Mouse (Mus musculus) lung, embryonic 15.5 days (tissue): ENCODE measurements around the gene Slc2a8. TPM values are rescaled to one million over a fixed set of nuclear protein-coding genes. Genes with fewer than 3 reads are reported as not detected.

Source experiments
- ATAC-seq: fragments of 200-750 bp; cut with Nextera tagmentation; 2 replicates; pipeline ENCODE4 v1.8.0; 2017; ENCODE audit warnings: moderate number of reproducible peaks, borderline replicate concordance; ENCODE audit not compliant: low FRiP score, low TSS enrichment; ENCODE audit errors: extremely low read depth
- H3K27ac ChIP-seq: fragments of 300-500 bp; sonication (generic); 2 replicates; pipeline ENCODE4 v1.5.1; 2015; ENCODE audit warnings: moderate library complexity, mild to moderate bottlenecking, inconsistent platforms
- H3K27me3 ChIP-seq: fragments of 300-500 bp; sonication (generic); 2 replicates; pipeline ENCODE4 v1.6.1; 2015; ENCODE audit warnings: inconsistent platforms
- H3K36me3 ChIP-seq: fragments of 300-500 bp; sonication (generic); 2 replicates; pipeline ENCODE4 v1.6.1; 2015; ENCODE audit warnings: inconsistent platforms
- H3K4me1 ChIP-seq: fragments of 300-500 bp; sonication (generic); 2 replicates; pipeline ENCODE4 v1.6.1; 2015; ENCODE audit warnings: inconsistent platforms
- H3K4me2 ChIP-seq: fragments of 300-500 bp; sonication (generic); 2 replicates; pipeline ENCODE4 v1.6.1; 2015; ENCODE audit warnings: inconsistent platforms, mild to moderate bottlenecking, moderate library complexity
- H3K4me3 ChIP-seq: fragments of 300-500 bp; sonication (generic); 2 replicates; pipeline ENCODE4 v1.5.1; 2015; ENCODE audit warnings: mild to moderate bottlenecking, inconsistent platforms
- H3K9ac ChIP-seq: fragments of 300-500 bp; sonication (generic); 2 replicates; pipeline ENCODE4 v1.6.1; 2015; ENCODE audit warnings: inconsistent platforms
- H3K9me3 ChIP-seq: fragments of 300-500 bp; sonication (generic); 2 replicates; pipeline ENCODE4 v1.6.1; 2016; ENCODE audit warnings: inconsistent platforms
- WGBS: fragments of 180-500 bp; shearing (Covaris S2); methylation state at CpG from one replicate; pipeline ENCODE4 v1.1.7; 2015; 5-methylcytosine and 5-hydroxymethylcytosine counted together
- polyA plus RNA-seq: library from polyadenylated mRNA; unstranded; fragments of >200 nt; fragmentation: Nextera tagmentation; extraction: Ambion mirVana; gene quantifications from 2 replicates; pipeline ENCODE4 v1.2.1, GENCODE M21; 2015

Slc2a8 gene
- polyA plus RNA-seq, 1 experiment from 2014 or later = 22.5 TPM

GRCm38 (mm10) chr2:32960273-32960672, 21.6 kb downstream of the Slc2a8 start:
- peaks cover 24% of the 10 kb centered on the region for H3K36me3 ChIP-seq
- ATAC-seq = no peak
- 86% methylated on average over 4 of the region's 4 CpGs for WGBS
- H3K4me2 ChIP-seq = peak overlapping the region; percentile 73
- H3K9me3 ChIP-seq = no peaks in the 10 kb centered on the region
- H3K9ac ChIP-seq = peak overlapping the region; percentile 73; the same call in 1 of the 2 replicates
- H3K27ac ChIP-seq = no peak overlapping the region
- peaks cover 35% of the 10 kb centered on the region for H3K4me1 ChIP-seq
- no peaks in the 10 kb centered on the region for H3K27me3 ChIP-seq
- H3K4me3 ChIP-seq = no peak overlapping the region

DNA sequence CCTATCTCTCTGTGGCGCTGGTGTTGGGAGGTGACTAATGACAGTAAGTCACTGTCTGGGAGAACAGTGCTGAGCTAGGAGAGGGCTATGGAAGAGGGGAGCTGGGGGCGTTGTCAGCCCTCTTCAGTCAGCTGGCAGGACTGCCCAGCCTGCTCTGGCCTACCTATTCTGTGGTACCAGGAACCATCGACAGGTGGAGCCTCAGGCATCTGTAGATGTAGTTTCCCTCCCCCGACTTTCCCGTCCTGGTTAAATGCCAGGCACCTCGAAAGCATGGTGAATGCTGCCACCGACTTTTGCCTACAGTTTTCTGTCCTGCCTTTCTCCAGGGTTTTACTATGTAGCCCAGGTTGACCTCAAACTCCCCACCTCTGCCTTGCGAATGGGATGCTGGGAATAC, 24.5 kb downstream of the Slc2a8 start:
- Histone ChIP-seq H3K9me3 (no peaks in the 10 kb centered on the region), H3K36me3 (peaks cover 10% of the 10 kb centered on the region; the same call in 1 of the 2 replicates), H3K27ac (no peak overlapping the region), H3K4me1 (peaks cover 9% of the 10 kb centered on the region), H3K4me3 (no peak overlapping the region), H3K27me3 (no peaks in the 10 kb centered on the region), H3K9ac (no peak overlapping the region), H3K4me2 (no peak overlapping the region)
- no peak for ATAC-seq
- WGBS = 56% methylated on average over 8 of the region's 8 CpGs

- Histone ChIP-seq H3K27ac (no peak overlapping the region), H3K4me1 (no peaks in the 10 kb centered on the region), H3K4me3 (no peak overlapping the region), H3K9me3 (no peaks in the 10 kb centered on the region), H3K36me3 (peaks cover 10% of the 10 kb centered on the region; the same call in 1 of the 2 replicates), H3K4me2 (no peak overlapping the region), H3K27me3 (no peaks in the 10 kb centered on the region), H3K9ac (no peak overlapping the region)
- WGBS = 89% methylated on average over 2 of the region's 2 CpGs
- ATAC-seq = no peak
These were observed 27.3 kb downstream of the Slc2a8 start for GRCm38 (mm10) chr2:32954581-32954980.

GRCm38 (mm10) chr2:32947454-32947853, 34.4 kb downstream of the Slc2a8 start:
- WGBS = 82% methylated on average over 11 of the region's 11 CpGs
- Histone ChIP-seq H3K9me3 (no peaks in the 10 kb centered on the region), H3K4me3 (no peak overlapping the region), H3K9ac (no peak overlapping the region), H3K36me3 (0 out of 2 replicates have a peak, but pooled peaks cover 7% of the 10 kb centered on the region), H3K27ac (no peak overlapping the region), H3K27me3 (no peaks in the 10 kb centered on the region), H3K4me2 (no peak overlapping the region), H3K4me1 (no peaks in the 10 kb centered on the region)
- no peak for ATAC-seq

- Histone ChIP-seq H3K4me2 (no peak overlapping the region), H3K9ac (no peak overlapping the region), H3K4me3 (no peak overlapping the region), H3K27ac (no peak overlapping the region), H3K4me1 (no peaks in the 10 kb centered on the region), H3K27me3 (no peaks in the 10 kb centered on the region), H3K36me3 (peaks cover 21% of the 10 kb centered on the region), H3K9me3 (no peaks in the 10 kb centered on the region)
- ATAC-seq = no peak
- 92% methylated on average over 4 of the region's 4 CpGs for whole genome bisulfite sequencing
These were observed 41.4 kb downstream of the Slc2a8 start for GRCm38 (mm10) chr2:32940483-32940882.

DNA sequence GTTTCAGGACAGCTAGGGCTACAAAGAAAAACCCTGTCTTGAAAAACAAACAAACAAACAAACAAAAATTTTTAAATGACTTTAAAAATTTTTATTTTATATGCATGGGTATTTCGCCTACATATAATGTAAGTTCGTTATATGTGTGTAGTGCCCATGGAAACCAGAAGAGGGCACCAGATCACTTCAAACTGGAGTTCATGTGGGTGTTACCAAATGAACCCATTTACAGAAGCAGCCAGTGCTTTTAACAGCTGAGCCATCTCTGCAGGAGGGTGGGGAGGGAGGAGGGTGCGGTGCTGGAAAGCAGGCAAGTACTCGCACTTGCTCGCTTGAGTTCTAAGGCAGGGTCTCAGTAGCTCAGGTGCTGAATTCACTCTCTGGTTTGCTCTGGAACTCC, 42.5 kb downstream of the Slc2a8 start:
- 68% methylated on average over 5 of the region's 5 CpGs for WGBS
- H3K36me3 ChIP-seq = peaks cover 15% of the 10 kb centered on the region
- ATAC-seq = no peak
- no peak overlapping the region for H3K4me2 ChIP-seq
- no peak overlapping the region for H3K4me3 ChIP-seq
- H3K4me1 ChIP-seq = no peaks in the 10 kb centered on the region
- H3K9me3 ChIP-seq = no peaks in the 10 kb centered on the region
- H3K27ac ChIP-seq = no peak overlapping the region
- no peaks in the 10 kb centered on the region for H3K27me3 ChIP-seq
- no peak overlapping the region for H3K9ac ChIP-seq

DNA sequence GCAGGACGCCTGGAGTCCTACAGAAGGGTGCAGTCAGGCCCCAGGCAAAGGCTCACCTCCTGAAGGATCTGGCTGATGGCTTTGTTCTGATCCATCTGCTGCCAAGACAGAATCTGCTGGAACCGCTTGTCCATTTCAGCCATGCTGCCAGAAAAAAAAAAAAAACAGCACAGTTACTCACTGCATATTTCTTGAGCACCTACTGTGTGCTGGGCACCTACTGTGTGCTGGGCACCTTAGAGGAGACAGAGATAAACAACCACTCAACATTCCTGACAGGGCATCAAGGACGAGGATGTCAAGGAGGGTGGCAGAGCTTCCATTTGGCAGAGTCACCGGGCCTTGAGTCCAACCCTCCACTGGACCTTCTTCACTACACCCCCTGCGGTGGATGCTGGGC, 43.1 kb downstream of the Slc2a8 start:
- Histone ChIP-seq H3K4me2 (no peak overlapping the region), H3K4me3 (no peak overlapping the region), H3K9ac (no peak overlapping the region), H3K9me3 (no peaks in the 10 kb centered on the region), H3K27ac (no peak overlapping the region), H3K27me3 (no peaks in the 10 kb centered on the region), H3K4me1 (no peaks in the 10 kb centered on the region), H3K36me3 (peaks cover 14% of the 10 kb centered on the region)
- ATAC-seq = no peak
- 89% methylated on average over 5 of the region's 5 CpGs for WGBS

GRCm38 (mm10) chr2:32931730-32932129, 50.2 kb downstream of the Slc2a8 start:
- Histone ChIP-seq H3K9ac (no peak overlapping the region), H3K36me3 (0 out of 2 replicates have a peak, but pooled peaks cover 5% of the 10 kb centered on the region), H3K4me2 (no peak overlapping the region), H3K27ac (no peak overlapping the region), H3K4me3 (no peak overlapping the region), H3K4me1 (peaks cover 22% of the 10 kb centered on the region), H3K27me3 (no peaks in the 10 kb centered on the region), H3K9me3 (no peaks in the 10 kb centered on the region)
- 77% methylated on average over 7 of the region's 7 CpGs for WGBS
- no peak for ATAC-seq

GRCm38 (mm10) chr2:32928947-32929829, 52.7 kb downstream of the Slc2a8 start:
- no peak overlapping the region; the same call in 1 of the 2 replicates for H3K9ac ChIP-seq
- H3K4me1 ChIP-seq = peaks cover 27% of the 10 kb centered on the region
- no peaks in the 10 kb centered on the region for H3K9me3 ChIP-seq
- H3K36me3 ChIP-seq = peaks cover 14% of the 10 kb centered on the region
- H3K27ac ChIP-seq = 0 out of 2 replicates have a peak overlapping the region, but pooled peaks have one; percentile 95
- H3K27me3 ChIP-seq = no peaks in the 10 kb centered on the region
- 79% methylated on average over 19 of the region's 19 CpGs for WGBS
- H3K4me2 ChIP-seq = no peak overlapping the region
- no peak overlapping the region for H3K4me3 ChIP-seq
- no peak for ATAC-seq

DNA sequence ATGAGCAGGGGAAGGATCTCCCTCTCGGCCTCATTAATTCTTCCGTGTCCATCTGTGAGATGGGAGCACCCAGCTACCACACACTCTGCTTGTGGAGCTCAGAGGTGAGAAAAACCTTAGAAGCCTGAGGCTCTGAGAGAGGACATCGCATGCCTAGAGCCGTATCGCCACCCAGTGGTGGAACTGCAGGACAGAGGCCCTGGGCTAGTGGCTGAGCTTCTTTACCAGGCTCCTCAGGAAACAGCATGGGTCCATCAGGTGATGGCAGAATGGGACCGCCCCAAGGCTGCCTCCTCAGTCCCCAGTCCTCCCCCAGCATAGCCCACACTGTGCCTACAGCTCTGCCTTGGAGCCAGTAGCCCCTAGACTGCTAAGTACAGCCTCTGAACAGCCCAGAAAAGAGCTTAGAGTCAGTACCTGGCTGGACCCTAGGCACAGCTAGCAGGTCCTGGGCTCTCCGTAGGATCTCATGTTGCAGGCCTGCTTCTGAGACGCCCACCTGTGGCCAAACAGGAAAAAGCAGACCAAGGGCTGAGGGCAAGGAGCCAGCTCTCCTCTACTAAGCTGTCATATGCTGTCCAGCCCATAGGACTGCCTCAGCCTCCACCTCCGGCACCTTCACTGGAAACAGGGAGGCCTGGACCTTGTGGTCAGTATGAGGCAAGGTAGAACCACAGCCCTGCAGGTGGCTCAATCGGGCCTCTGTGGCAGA, 53.5 kb downstream of the Slc2a8 start:
- no peaks in the 10 kb centered on the region for H3K9me3 ChIP-seq
- H3K4me2 ChIP-seq = peak overlapping the region; percentile 35
- WGBS = 26% methylated on average over 10 of the region's 10 CpGs
- peak; percentile 56 for ATAC-seq
- H3K4me1 ChIP-seq = peaks cover 27% of the 10 kb centered on the region
- no peaks in the 10 kb centered on the region for H3K27me3 ChIP-seq
- H3K36me3 ChIP-seq = peaks cover 22% of the 10 kb centered on the region
- H3K27ac ChIP-seq = peak overlapping the region; percentile 95
- no peak overlapping the region for H3K4me3 ChIP-seq
- no peak overlapping the region; the same call in 1 of the 2 replicates for H3K9ac ChIP-seq

DNA sequence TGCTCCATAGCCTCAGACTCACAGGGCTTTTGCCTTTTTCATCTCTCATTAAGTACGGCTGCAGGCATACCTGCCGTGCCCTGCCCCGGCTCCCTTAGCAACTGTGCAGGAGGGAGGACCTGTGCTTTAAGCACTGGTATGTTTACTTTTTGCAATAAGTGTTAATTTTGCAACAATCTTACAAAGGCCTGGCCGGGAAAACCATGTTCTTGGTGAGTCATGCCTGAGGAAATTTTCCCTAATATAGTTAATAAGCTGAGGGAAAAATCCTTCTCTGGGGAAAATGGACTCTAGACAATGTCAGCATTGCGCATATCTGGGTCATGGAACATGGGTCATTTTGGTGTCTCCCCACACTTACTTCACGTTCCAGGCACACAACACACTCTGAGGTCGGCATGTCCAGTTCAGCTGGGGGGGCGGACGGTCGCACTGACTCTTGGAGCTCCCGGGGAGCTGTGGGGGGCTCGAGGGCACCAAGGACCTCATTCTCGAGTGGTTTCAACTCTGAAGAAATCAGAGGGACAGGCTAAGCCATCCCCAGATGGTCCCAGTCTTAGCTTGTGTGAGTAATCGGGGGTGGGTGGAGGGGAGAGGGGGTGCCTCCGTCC, 54.2 kb downstream of the Slc2a8 start:
- 45% methylated on average over 15 of the region's 15 CpGs for WGBS
- Histone ChIP-seq H3K27ac (peak overlapping the region; percentile 95), H3K27me3 (no peaks in the 10 kb centered on the region), H3K9me3 (no peaks in the 10 kb centered on the region), H3K4me2 (peak overlapping the region; percentile 35), H3K4me3 (no peak overlapping the region), H3K9ac (no peak overlapping the region), H3K36me3 (peaks cover 28% of the 10 kb centered on the region), H3K4me1 (peaks cover 27% of the 10 kb centered on the region)
- ATAC-seq = peak; percentile 28; the same call in 1 of the 2 replicates
